Mouse (Mus musculus) hindbrain, postnatal 0 days (tissue): ENCODE results near the gene Ap1g1. TPM values are rescaled to one million over a fixed set of nuclear protein-coding genes. Genes with fewer than 3 reads are reported as not detected.

Experiments
- ATAC-seq: fragments of 200-750 bp; cut with Nextera tagmentation; 2 replicates; pipeline ENCODE4 v1.8.0; 2017; ENCODE audit warnings: mild to moderate bottlenecking, moderate TSS enrichment, moderate library complexity
- DNase-seq: peaks from one replicate; pipeline ENCODE4 v3.0.0-alpha.2; 2015; ENCODE audit warnings: low spot score
- H3K27ac ChIP-seq: fragments of 300-500 bp; sonication (generic); 2 replicates; pipeline ENCODE4 v1.5.1; 2014; ENCODE audit warnings: mild to moderate bottlenecking
- H3K27me3 ChIP-seq: fragments of 300-500 bp; sonication (generic); 2 replicates; pipeline ENCODE4 v1.6.1; 2014; ENCODE audit warnings: low read length, mixed read lengths; ENCODE audit not compliant: insufficient read depth
- H3K36me3 ChIP-seq: fragments of 300-500 bp; sonication (generic); 2 replicates; pipeline ENCODE4 v1.6.1; 2014; ENCODE audit warnings: low read length, mixed read lengths; ENCODE audit not compliant: insufficient read depth
- H3K4me1 ChIP-seq: fragments of 300-500 bp; sonication (generic); 2 replicates; pipeline ENCODE4 v1.6.1; 2014; ENCODE audit warnings: antibody characterized with exemption, low read length, mixed read lengths; ENCODE audit not compliant: insufficient read depth
- H3K4me2 ChIP-seq: fragments of 300-500 bp; sonication (generic); 2 replicates; pipeline ENCODE4 v1.6.1; 2014; ENCODE audit warnings: low read depth, mild to moderate bottlenecking, low read length, moderate library complexity, mixed read lengths
- H3K4me3 ChIP-seq: fragments of 300-500 bp; sonication (generic); 2 replicates; pipeline ENCODE4 v1.5.1; 2014; ENCODE audit warnings: low read length
- H3K9ac ChIP-seq: fragments of 300-500 bp; sonication (generic); replicated peaks from 2 replicates; pipeline ENCODE4 v1.6.1; 2014; ENCODE audit warnings: mild to moderate bottlenecking, low read length, moderate library complexity, mixed read lengths
- H3K9me3 ChIP-seq: fragments of 300-500 bp; sonication (generic); 2 replicates; pipeline ENCODE4 v1.6.1; 2016; ENCODE audit warnings: low read length, mixed read lengths
- CTCF ChIP-seq: IDR thresholded peaks from 2 replicates; pipeline ENCODE4 v1.5.1; 2016; ENCODE audit warnings: antibody characterized with exemption, control low read depth, low read depth
- whole genome bisulfite sequencing: fragments of 180-500 bp; shearing (Covaris S2); extraction: QIAGEN DNeasy Blood & Tissue Kit; methylation state at CpG from one replicate; pipeline ENCODE4 v1.1.7; 2014; 5-methylcytosine and 5-hydroxymethylcytosine counted together
- polyA plus RNA-seq: library from polyadenylated mRNA; unstranded; fragments of >200 nt; fragmentation: Nextera tagmentation; extraction: Ambion mirVana; gene quantifications from 2 replicates; pipeline ENCODE4 v1.2.1, GENCODE M21; 2015
- total RNA-seq: library from RNA; depleted of rRNA; stranded (reverse); fragments of >200 nt; gene quantifications from 2 replicates; pipeline ENCODE4 v1.2.3, GENCODE M21; 2014

Gene Ap1g1
- total and polyA plus RNA-seq, 2 experiments from 2014 or later = 34.0 to 67.9 TPM

DNA sequence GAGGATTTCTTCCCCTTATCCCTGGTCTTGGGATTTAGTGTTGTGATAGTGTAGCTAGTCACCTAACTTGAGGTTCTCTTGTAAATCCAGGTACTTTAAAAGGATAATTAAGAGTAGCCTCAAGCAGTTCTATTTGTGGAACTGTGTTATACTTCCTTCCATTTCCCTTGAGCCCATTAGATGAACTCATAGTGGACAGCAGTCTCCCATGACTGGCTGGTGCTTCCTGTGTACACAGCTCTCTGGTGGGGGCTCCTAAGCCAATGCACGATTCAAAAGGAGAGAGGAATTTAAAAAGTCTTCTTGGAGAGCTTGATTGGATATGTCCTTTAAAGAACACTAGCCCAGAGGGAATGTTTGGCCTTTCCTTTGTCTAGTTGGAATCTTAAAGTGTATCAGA, 39.6 kb downstream of the Ap1g1 start:
- no peak overlapping the region for H3K4me2 ChIP-seq
- no peak overlapping the region for H3K27ac ChIP-seq
- no peaks in the 10 kb centered on the region for H3K9me3 ChIP-seq
- no peaks in the 10 kb centered on the region for H3K36me3 ChIP-seq
- ATAC-seq (no peak), DNase-seq (no peak)
- H3K4me3 ChIP-seq = no peak overlapping the region
- TF ChIP-seq CTCF = no peak
- no peak overlapping the region for H3K9ac ChIP-seq
- H3K4me1 ChIP-seq = no peaks in the 10 kb centered on the region
- no peaks in the 10 kb centered on the region for H3K27me3 ChIP-seq
- 54% methylated on average over 1 of the region's 1 CpGs for WGBS

- TF ChIP-seq CTCF = no peak
- Histone ChIP-seq H3K9me3 (no peaks in the 10 kb centered on the region), H3K4me1 (no peaks in the 10 kb centered on the region), H3K4me2 (no peak overlapping the region), H3K27ac (no peak overlapping the region), H3K27me3 (no peaks in the 10 kb centered on the region), H3K4me3 (no peak overlapping the region), H3K9ac (no peak overlapping the region), H3K36me3 (peaks cover 5% of the 10 kb centered on the region)
- 87% methylated on average over 2 of the region's 2 CpGs for WGBS
- no peak for ATAC-seq
- DNase-seq = no peak
Observed at GRCm38 (mm10) chr8:109823561-109823960, 45.2 kb downstream of the Ap1g1 start.

DNA sequence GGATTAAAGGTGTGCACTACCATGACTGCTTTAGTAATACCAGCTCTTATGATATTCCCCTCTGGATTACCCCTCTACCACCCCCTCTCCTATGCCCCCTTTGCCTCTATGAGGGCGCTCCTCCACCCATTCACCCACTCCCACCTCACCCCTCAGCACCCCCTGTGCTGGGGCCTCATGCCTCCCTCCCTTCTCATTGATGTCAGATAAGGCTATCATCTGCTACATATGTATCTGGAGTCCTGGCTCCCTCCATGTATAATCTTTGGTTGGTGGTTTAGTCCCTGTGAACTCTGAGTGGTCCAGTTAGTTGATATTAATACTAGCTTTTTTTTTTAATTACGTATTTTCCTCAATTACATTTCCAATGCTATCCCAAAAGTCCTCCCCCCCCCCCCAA, 61.5 kb downstream of the Ap1g1 start:
- H3K9ac ChIP-seq = no peak overlapping the region
- H3K4me1 ChIP-seq = no peaks in the 10 kb centered on the region
- no peak overlapping the region for H3K4me2 ChIP-seq
- no peak for TF ChIP-seq CTCF
- ATAC-seq (no peak), DNase-seq (no peak)
- no peak overlapping the region for H3K4me3 ChIP-seq
- 100% methylated on average over 2 of the region's 2 CpGs for WGBS
- no peaks in the 10 kb centered on the region for H3K9me3 ChIP-seq
- peaks cover 21% of the 10 kb centered on the region for H3K36me3 ChIP-seq
- H3K27me3 ChIP-seq = no peaks in the 10 kb centered on the region
- no peak overlapping the region for H3K27ac ChIP-seq

DNA sequence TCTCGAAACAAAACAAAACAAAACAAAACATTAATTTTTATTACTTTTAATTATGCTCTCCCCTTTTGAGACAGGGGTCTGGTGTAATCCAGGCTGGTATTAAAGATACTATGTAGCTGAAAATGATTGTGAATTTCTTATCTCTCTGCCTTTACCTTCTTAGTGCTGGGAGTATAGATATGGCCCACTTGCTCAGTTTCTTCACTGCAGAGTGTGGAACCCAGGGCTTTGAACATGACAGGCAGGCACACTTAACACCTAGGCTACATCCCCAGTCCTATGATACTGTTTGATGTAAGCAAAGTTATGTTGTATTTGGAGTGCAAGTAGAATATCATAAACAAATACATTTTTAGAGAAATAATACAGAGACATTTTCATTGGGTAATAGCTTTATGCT, 64.1 kb downstream of the Ap1g1 start:
- no peak for ATAC-seq

DNA sequence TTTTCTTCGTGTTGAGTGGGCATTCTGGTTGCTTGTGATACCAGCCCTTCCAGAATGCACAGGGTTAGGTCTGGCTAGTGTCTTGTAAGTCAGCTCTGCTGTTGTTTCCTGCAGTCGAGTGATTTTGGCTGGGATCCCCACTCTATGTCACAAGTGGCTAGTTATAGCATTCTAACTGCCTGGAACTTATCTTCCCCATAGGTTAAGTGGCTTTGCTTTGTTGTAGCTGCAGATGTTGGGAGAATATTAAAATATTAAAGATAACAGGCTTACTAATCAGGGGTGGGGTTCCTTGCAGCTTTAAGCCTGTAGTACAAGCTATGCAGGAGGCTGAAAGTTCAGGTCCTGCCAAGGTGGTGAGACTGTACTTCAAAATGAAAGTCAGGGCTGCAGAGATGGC, 69.5 kb downstream of the Ap1g1 start:
- ATAC-seq (no peak), DNase-seq (no peak)
- Histone ChIP-seq H3K27ac (no peak overlapping the region), H3K9me3 (no peaks in the 10 kb centered on the region), H3K27me3 (no peaks in the 10 kb centered on the region), H3K4me1 (no peaks in the 10 kb centered on the region), H3K36me3 (peaks cover 39% of the 10 kb centered on the region), H3K9ac (no peak overlapping the region), H3K4me3 (no peak overlapping the region), H3K4me2 (no peak overlapping the region)
- TF ChIP-seq CTCF = no peak
- WGBS = 76% methylated on average over 2 of the region's 2 CpGs

More for the DNA sequence above, 64.1 kb downstream of the Ap1g1 start:
- Histone ChIP-seq H3K27ac (no peak overlapping the region), H3K27me3 (no peaks in the 10 kb centered on the region), H3K4me1 (no peaks in the 10 kb centered on the region), H3K9me3 (no peaks in the 10 kb centered on the region), H3K4me3 (no peak overlapping the region), H3K4me2 (no peak overlapping the region), H3K36me3 (peaks cover 25% of the 10 kb centered on the region), H3K9ac (no peak overlapping the region)
- 93% methylated on average over 1 of the region's 1 CpGs for WGBS
- no peak for DNase-seq
- TF ChIP-seq CTCF = no peak

GRCm38 (mm10) chr8:109848981-109849380, 70.6 kb downstream of the Ap1g1 start:
- Histone ChIP-seq H3K27ac (no peak overlapping the region), H3K9ac (no peak overlapping the region), H3K27me3 (no peaks in the 10 kb centered on the region), H3K4me3 (no peak overlapping the region), H3K4me1 (no peaks in the 10 kb centered on the region), H3K4me2 (no peak overlapping the region), H3K36me3 (peaks cover 35% of the 10 kb centered on the region), H3K9me3 (no peaks in the 10 kb centered on the region)
- no peak for ATAC-seq
- no peak for DNase-seq
- no peak for TF ChIP-seq CTCF
- 85% methylated on average over 3 of the region's 3 CpGs for whole genome bisulfite sequencing

- Histone ChIP-seq H3K27ac (no peak overlapping the region), H3K4me1 (no peaks in the 10 kb centered on the region), H3K27me3 (no peaks in the 10 kb centered on the region), H3K4me2 (no peak overlapping the region), H3K9ac (no peak overlapping the region), H3K4me3 (no peak overlapping the region), H3K9me3 (no peaks in the 10 kb centered on the region), H3K36me3 (peaks cover 34% of the 10 kb centered on the region)
- ATAC-seq (no peak), DNase-seq (peak; percentile 83)
- TF ChIP-seq CTCF = peak; percentile 87
- 42% methylated on average over 6 of the region's 6 CpGs for WGBS
Observed at GRCm38 (mm10) chr8:109853423-109853822, 75.1 kb downstream of the Ap1g1 start.

GRCm38 (mm10) chr8:109854522-109854921, 76.2 kb downstream of the Ap1g1 start:
- no peaks in the 10 kb centered on the region for H3K4me1 ChIP-seq
- ATAC-seq = no peak
- no peak for DNase-seq
- peaks cover 38% of the 10 kb centered on the region for H3K36me3 ChIP-seq
- no peak overlapping the region for H3K4me3 ChIP-seq
- H3K9me3 ChIP-seq = no peaks in the 10 kb centered on the region
- no peak overlapping the region for H3K9ac ChIP-seq
- 90% methylated on average over 4 of the region's 4 CpGs for WGBS
- no peak for TF ChIP-seq CTCF
- H3K27me3 ChIP-seq = no peaks in the 10 kb centered on the region
- no peak overlapping the region for H3K4me2 ChIP-seq
- no peak overlapping the region for H3K27ac ChIP-seq
